Mouse (Mus musculus): ENCODE measurements around the gene Syt2.

DNA sequence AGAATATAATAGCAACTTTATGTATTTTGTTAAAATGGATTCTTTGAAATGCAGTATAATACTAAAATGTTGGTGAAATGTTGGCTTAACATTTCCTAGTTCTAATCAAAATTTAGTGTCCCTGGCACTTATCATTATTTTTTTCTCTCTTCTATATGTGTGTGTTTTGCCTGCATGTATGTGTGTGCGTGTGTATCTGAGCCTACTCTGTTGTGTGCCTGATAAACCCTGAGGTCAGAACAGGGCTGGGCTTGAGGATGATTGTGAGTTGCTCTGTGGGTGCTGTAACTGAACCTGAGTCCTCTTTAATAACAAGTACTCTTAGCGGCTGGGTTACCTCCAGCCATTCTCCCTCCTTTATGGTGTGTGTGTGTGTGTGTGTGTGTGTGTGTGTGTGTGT is 31.5 kb upstream of the Syt2 start:
- no peak for TF ChIP-seq CTCF (IDR thresholded peaks at IDR 0.05; ENCODE audit: insufficient read depth, low read length)
- no peak for TF ChIP-seq POLR2A (IDR thresholded peaks at IDR 0.05; ENCODE audit: borderline replicate concordance, extremely low read depth, low read depth, low read length)
